Mouse (Mus musculus) cerebellum, adult 2 months (tissue): ENCODE data around the gene Clpx.

Experiments used
- CTCF ChIP-seq: fragments of 200-500 bp; IDR thresholded peaks from 2 replicates; pipeline ENCODE4 v1.5.1; 2011; ENCODE audit warnings: low read depth, mild to moderate bottlenecking, control low read depth, low read length, moderate library complexity, borderline replicate concordance; ENCODE audit not compliant: insufficient read depth
- POLR2A ChIP-seq: fragments of 200-500 bp; IDR thresholded peaks from 2 replicates; pipeline ENCODE4 v1.6.1; 2011; ENCODE audit warnings: low read length, control low read depth, borderline replicate concordance; ENCODE audit not compliant: insufficient read depth

GRCm38 (mm10) chr9:65247502-65248376 is 46.3 kb upstream of the Clpx start:
- no peak for TF ChIP-seq POLR2A
- TF ChIP-seq CTCF: no peak
